Mouse (Mus musculus) erythroblast, embryonic 14.5 days (primary cell): ENCODE results near the gene Plekhd1.

Experiments used
- GATA1 ChIP-seq: IDR thresholded peaks from 2 replicates; pipeline ENCODE4 v1.6.1; 2012; ENCODE audit warnings: low read length, inconsistent platforms, mixed read lengths
- TAL1 ChIP-seq: IDR thresholded peaks from 3 replicates; pipeline ENCODE4 v1.6.1; 2012; ENCODE audit warnings: low read length, inconsistent platforms, mixed read lengths

DNA sequence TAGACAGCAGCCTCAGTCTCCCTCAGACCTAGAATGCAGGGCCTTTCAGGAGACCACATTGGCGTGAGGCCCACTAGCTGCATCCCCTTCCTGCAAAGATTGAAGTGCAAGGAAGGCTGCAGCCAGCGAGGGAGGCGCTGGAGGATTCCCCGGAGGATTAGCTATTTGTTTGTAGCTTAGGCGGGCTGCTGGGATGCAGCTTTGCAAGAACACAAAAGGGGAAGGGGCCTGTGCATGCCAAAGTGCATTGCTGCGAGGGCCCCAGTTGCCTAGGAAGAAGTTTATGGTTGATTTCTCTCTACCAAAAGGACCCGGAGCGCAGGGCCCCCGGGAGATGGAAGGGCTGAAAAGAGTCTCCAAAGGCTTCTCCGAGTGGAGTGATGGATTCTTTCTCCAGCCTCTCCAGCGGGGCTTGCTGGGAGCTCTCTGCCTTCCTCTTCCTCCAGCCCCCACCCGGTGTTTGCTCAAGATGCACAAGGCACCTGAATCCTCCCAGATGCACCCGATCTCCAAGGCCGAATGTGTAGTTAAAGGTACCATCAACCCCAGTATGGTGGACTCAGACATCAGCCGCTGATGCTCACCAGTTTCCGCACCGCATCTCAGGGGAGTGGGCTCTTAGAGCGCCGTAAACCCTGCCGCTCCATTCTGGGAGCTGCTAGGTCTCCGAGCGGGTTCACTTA, 67.5 kb downstream of the Plekhd1 start:
- no peak for TF ChIP-seq GATA1
- TF ChIP-seq TAL1: no peak
